Mouse (Mus musculus) lung, postnatal 4 days (tissue): ENCODE results near the gene Ambp.
A peak's percentile ranks its signal among the peaks of the same experiment; 100 is the strongest.

Experiments used
- DNase-seq, 2 experiments: peaks; one replicate each; pipeline ENCODE4 v3.0.0; 2021

The Ambp gene

DNA sequence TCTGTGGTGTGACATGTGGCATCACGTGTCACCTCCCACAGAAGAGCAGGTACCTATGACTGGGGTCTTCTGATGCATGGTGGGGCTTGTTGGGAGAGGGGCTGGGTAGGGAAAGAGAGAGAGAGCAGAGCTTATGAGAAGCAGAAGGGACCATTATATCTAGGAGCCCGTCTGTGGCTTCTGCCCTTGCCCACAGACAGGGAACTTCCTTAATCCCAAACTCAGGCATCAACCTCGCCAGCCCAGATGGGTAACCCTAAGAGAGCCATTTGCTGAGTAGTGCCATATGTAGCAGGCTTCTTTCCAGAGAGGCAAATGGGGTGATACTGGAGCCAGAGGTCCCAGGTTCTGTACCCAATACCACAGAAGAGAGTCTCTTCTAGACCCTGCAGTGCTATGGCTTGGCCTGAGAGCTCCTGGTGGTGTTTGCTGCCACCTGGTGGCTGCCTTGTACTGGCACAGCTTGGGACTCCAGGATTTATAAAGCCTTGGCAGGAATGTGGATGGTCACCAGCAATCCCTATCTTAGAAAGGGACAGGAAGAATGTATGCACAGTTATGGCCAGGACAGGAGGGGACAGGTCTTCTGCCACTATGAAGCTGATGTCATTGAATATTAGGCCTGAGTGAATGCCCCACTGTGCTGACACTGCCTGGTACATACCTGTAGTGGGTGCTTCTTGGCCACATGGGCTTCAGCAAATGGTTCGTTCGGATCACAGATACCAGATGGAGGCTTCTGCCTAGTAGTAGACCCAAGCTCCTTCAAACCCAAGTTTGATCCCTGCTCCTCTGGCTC lies 35.8 kb downstream of the Ambp start:
- peak; percentile 79 to 86 for DNase-seq

DNA sequence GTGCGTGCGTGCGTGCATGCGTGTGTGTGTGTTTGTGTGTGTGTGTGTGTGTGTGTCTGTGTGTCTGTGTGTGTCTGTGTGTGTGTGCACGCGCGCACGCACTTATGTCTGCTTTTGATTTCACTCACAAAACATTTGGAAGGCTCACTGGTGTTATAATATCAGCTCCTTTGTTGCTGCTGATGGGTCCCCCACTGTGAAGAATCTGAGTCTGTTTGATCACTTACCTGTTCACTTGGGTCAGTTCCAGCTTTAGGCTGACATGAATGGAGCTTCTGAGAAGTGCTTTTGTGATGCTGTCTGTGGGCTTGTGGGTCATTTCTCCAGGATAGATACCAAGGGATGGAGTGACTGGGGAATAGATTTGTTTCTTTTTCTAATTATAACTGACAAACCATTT lies 48.9 kb downstream of the Ambp start:
- peak in 1 of 2 experiments; percentile 10 for DNase-seq

DNA sequence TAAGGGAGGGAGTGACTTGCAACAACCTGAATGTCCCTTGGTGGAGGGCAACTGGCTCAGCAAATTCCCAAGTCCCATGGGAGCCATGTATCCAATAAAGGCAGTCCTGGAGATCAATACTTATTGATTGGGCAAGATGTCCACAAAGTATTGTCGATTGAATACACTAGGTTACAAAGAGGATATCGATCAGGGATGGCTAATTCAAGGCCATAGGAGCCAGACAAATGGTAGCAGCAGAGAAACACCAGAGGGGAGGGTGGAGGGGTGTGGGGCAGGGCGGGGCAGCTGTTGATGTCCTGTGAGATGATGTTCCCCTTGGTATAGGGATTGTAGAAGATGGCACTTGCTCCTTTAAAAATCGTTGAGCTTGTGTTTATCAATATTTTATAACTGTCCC lies 52.6 kb downstream of the Ambp start:
- DNase-seq = peak in 1 of 2 experiments; percentile 0

DNA sequence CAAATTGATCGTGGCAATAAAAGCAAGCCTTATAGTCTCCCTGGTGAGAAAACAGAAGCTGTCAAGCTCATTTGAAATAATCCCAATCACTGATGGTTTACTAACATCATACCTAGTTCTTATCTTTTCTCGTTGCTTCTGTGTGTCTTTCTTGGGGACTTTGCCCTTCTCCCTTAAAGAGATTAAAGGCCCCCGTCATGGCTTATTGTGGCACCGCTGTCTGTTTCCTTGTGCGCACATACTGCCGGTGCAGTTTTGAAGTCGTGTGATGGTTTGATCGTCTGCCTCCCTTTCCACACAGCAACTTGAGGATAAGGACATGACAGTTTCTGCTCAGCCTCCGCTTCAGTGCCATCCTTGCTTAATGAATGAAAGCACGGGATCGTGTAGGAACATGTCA lies 54.1 kb downstream of the Ambp start:
- DNase-seq = peak in 1 of 2 experiments; percentile 5

DNA sequence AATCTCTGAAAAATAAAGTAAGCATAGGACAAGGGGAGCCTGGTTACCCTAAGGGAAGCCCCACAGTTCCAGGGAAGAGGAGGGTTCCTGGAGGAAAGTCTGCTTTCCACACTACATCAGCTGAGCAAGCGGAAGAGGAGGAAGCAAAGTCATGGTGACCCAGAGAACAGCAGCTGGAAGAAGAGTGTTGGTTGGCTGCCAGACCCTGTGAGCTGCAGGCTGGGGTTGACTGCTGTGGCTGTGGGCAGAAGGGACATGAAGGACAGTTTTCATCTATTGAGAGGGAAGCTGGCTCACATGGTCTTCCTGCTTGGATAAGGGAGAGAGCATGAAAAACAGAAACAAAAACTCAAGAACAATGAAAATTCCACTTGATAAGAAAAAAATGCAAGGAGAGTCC lies 57.0 kb downstream of the Ambp start:
- peak; percentile 32 to 57 for DNase-seq
